Comparison of ENCODE assay signal across 8 mouse cellular contexts in the genomic region with DNA sequence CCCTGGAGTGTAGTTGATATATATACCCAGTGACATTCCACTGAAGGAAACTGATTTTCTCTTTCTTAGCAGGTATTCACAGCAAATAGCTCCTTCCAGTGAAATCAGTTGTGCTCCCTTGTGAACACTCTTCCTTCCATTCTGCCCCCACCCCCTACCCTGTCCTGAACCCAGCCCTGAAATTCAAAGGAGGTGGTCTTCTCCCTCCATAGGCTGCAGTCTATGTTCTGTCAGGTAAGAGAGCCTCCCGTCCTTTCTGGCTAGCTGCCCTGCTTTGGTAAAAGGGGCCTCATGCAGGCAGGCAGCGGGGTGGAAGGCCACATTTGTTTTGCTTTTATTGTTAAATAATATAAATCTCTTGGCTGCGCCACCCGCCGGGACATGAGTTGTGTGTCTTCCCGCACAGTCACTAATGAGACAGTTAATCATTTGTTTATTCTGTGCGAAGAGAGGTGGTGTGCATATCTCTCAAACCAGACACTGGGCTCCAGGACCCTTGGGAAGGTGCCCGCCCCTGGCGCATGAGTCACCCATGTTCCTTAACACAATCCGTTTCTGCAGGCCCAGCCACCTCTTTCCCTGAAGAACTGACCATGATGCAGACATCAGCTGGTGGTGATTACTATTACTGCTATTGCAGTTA.
DNase-seq lines count a peak whose midpoint lies in the region; ATAC-seq and TF ChIP-seq lines count a peak whose summit lies in the region.
"Had no signal": no experiment of that assay in that cellular context is flagged by ENCODE, and none has a peak within 500 bp of the region (broad histone marks: within the 10 kb centered on the region; RNA-seq: fewer than 3 reads in every experiment).

No protein-coding gene starts in this region.

- no peaks in the 10 kb centered on the region for H3K9me3 ChIP-seq in G1E (replicated peaks)
- no peaks in the 10 kb centered on the region for H3K9me3 ChIP-seq in forebrain, postnatal 0 days (ENCODE audit: low read length)
- no peaks in the 10 kb centered on the region for H3K9me3 ChIP-seq in liver, embryonic 12.5 days (replicated peaks)
- H3K9me3 ChIP-seq: limb, embryonic 15.5 days had no signal

- DNase-seq in G1E (ENCODE audit: low spot score) (peak; percentile 57), MEL-GATA-1-ER (ENCODE audit: extremely low read depth, low read depth) (peak; percentile 81)
- no peak for DNase-seq in forebrain, postnatal 0 days
- DNase-seq in spleen, postnatal 4 days (ENCODE audit: low spot score in 2 of 2), result peak; percentile 52 to 65
- no peak for DNase-seq in right cerebral cortex, postnatal 25 days
- DNase-seq in urinary bladder, postnatal 25 days (ENCODE audit: low spot score), result no peak

- whole genome bisulfite sequencing in forebrain, postnatal 0 days, result 17% methylated on average over 10 of the region's 10 CpGs
- WGBS in liver, embryonic 12.5 days (ENCODE audit: insufficient replicate concordance), result 4% methylated on average over 10 of the region's 10 CpGs

- H3K4me3 ChIP-seq in G1E (ENCODE audit: low read depth, low read length), result peak overlapping the region; percentile 50; the same call in 1 of the 2 replicates
- H3K4me3 ChIP-seq in forebrain, postnatal 0 days (ENCODE audit: low read depth, low read length), result no peak overlapping the region
- peak overlapping the region; percentile 41 for H3K4me3 ChIP-seq in liver, embryonic 12.5 days
- H3K4me3 ChIP-seq: limb, embryonic 15.5 days had no signal

- ATAC-seq in G1E (ENCODE audit: extremely low read depth, insufficient number of reproducible peaks, low FRiP score, poor library complexity, severe bottlenecking), result peak; percentile 82
- peak; percentile 23; the same call in 1 of the 2 replicates for ATAC-seq in forebrain, postnatal 0 days
- peak; percentile 96 for ATAC-seq in liver, embryonic 12.5 days

- no peak for TF ChIP-seq CTCF in G1E (IDR thresholded peaks at IDR 0.05; ENCODE audit: low read depth, low read length)
- no peak for TF ChIP-seq CTCF in forebrain, postnatal 0 days (IDR thresholded peaks at IDR 0.05; ENCODE audit: low read depth)

- no peaks in the 10 kb centered on the region for H3K36me3 ChIP-seq in G1E (replicated peaks)
- H3K36me3 ChIP-seq in forebrain, postnatal 0 days (ENCODE audit: insufficient read depth), result no peaks in the 10 kb centered on the region
- H3K36me3 ChIP-seq in liver, embryonic 12.5 days, result no peaks in the 10 kb centered on the region
- H3K36me3 ChIP-seq: limb, embryonic 15.5 days had no signal

- no peak overlapping the region for H3K4me2 ChIP-seq in forebrain, postnatal 0 days (ENCODE audit: low read depth)
- H3K4me2 ChIP-seq in liver, embryonic 12.5 days, result peak overlapping the region; percentile 78
- H3K4me2 ChIP-seq: limb, embryonic 15.5 days had no signal

- no peak overlapping the region for H3K9ac ChIP-seq in forebrain, postnatal 0 days
- peak overlapping the region; percentile 71 for H3K9ac ChIP-seq in liver, embryonic 12.5 days
- H3K9ac ChIP-seq: limb, embryonic 15.5 days had no signal

- H3K27me3 ChIP-seq in G1E (ENCODE audit: insufficient read depth, low read length), result 0 out of 2 replicates have a peak, but pooled peaks cover 4% of the 10 kb centered on the region
- no peaks in the 10 kb centered on the region for H3K27me3 ChIP-seq in forebrain, postnatal 0 days (ENCODE audit: insufficient read depth, low read length)
- H3K27me3 ChIP-seq in liver, embryonic 12.5 days (replicated peaks), result no peaks in the 10 kb centered on the region
- H3K27me3 ChIP-seq: limb, embryonic 15.5 days had no signal

- H3K27ac ChIP-seq in forebrain, postnatal 0 days (ENCODE audit: low read depth, low read length), result no peak overlapping the region
- peak overlapping the region; percentile 99 for H3K27ac ChIP-seq in liver, embryonic 12.5 days
- H3K27ac ChIP-seq: limb, embryonic 15.5 days had no signal

- H3K4me1 ChIP-seq in G1E (ENCODE audit: insufficient read depth, low read depth, low read length), result peaks cover 48% of the 10 kb centered on the region
- H3K4me1 ChIP-seq in forebrain, postnatal 0 days (ENCODE audit: insufficient read depth), result peaks cover 10% of the 10 kb centered on the region
- H3K4me1 ChIP-seq in liver, embryonic 12.5 days, result peaks cover 52% of the 10 kb centered on the region

Comparison
In these comparisons a context has a peak if more than half of its experiments do, and no peak if none do; other contexts are left out.
1. ATAC-seq: peak in every context shown above with its lines; median percentile 96 in liver, embryonic 12.5 days; 82 in G1E; 23 in forebrain, postnatal 0 days.
2. DNase-seq: peak in G1E (single experiment), MEL-GATA-1-ER (single experiment) and spleen, postnatal 4 days (2 of 2); none in forebrain, postnatal 0 days (single experiment), right cerebral cortex, postnatal 25 days (single experiment) and urinary bladder, postnatal 25 days (single experiment).